Mouse (Mus musculus): ENCODE results near the gene Gm13305.
"Not testable (repeated sequence)": the region's sequence is repeated elsewhere in the genome, so short reads cannot be mapped to it uniquely, and the experiment has no call there.

Gene Gm13305

GRCm38 (mm10) chr4:42168503-42168902, at the start of gene Gm13305:
Gene Gm13305, minus strand, starts transcription at chr4:42168603.
- DNase-seq (ENCODE audit: low read depth, low spot score): not testable (repeated sequence)

- not testable (repeated sequence) for DNase-seq (ENCODE audit: low read depth, low spot score)
Observed at GRCm38 (mm10) chr4:42184980-42185372, 16.6 kb upstream of the Gm13305 start.

GRCm38 (mm10) chr4:42184324-42184979, 16.0 kb upstream of the Gm13305 start:
- not testable (repeated sequence) for DNase-seq (ENCODE audit: low read depth, low spot score)

- not testable (repeated sequence) for DNase-seq (ENCODE audit: low read depth, low spot score)
Observed at GRCm38 (mm10) chr4:42183234-42184197, 15.1 kb upstream of the Gm13305 start.

- DNase-seq (ENCODE audit: low read depth, low spot score): not testable (repeated sequence)
Observed at GRCm38 (mm10) chr4:42178243-42178642, 9.8 kb upstream of the Gm13305 start.

GRCm38 (mm10) chr4:42153136-42153535, 15.3 kb downstream of the Gm13305 start, which contains the start of gene Gm13306:
Gene Gm13306, plus strand, starts transcription at chr4:42153436.
- DNase-seq (ENCODE audit: low read depth, low spot score): not testable (repeated sequence)

GRCm38 (mm10) chr4:42114517-42114916, 53.9 kb downstream of the Gm13305 start, which contains the start of gene Gm13304:
Gene Gm13304, plus strand, starts transcription at chr4:42114817.
- not testable (repeated sequence) for DNase-seq (ENCODE audit: low read depth, low spot score)
